Mouse (Mus musculus): Measurements from ENCODE around the gene Ostc. TPM values are rescaled to one million over a fixed set of nuclear protein-coding genes. Genes with fewer than 3 reads are reported as not detected.

Gene Ostc
- polyA plus RNA-seq (2014; fragmentation: Illumina TruSeq; extraction: RNeasy Lipid Tissue Mini Kit (QIAGEN cat#74804); ENCODE audit: insufficient read depth, low read depth, low replicate concordance): 143 TPM

GRCm38 (mm10) chr3:130708967-130709924 lies at the start of gene Ostc:
Gene Ostc, minus strand, starts transcription at chr3:130709444.

GRCm38 (mm10) chr3:130730189-130730653 lies 21.0 kb upstream of the Ostc start, which contains the start of gene Rpl34:
Gene Rpl34, minus strand, starts transcription at chr3:130730398.

Other genes starting within 250 kb of the Ostc start
- not detected for gene Etnppl, start 92.0 kb downstream of the Ostc start, polyA plus RNA-seq (2014; fragmentation: Illumina TruSeq; extraction: RNeasy Lipid Tissue Mini Kit (QIAGEN cat#74804); ENCODE audit: insufficient read depth, low read depth, low replicate concordance)
- 2,030 TPM for gene Rpl34, start 21.0 kb upstream of the Ostc start, polyA plus RNA-seq (2014; fragmentation: Illumina TruSeq; extraction: RNeasy Lipid Tissue Mini Kit (QIAGEN cat#74804); ENCODE audit: insufficient read depth, low read depth, low replicate concordance)